In genomic region chr7:50041112-50041511, GRCm38 (mm10) we compare ENCODE assay signal across 29 mouse cellular contexts.
DNase-seq lines count a peak whose midpoint lies in the region; ATAC-seq lines count a peak whose summit lies in the region.
"Had no signal": no experiment of that assay in that cellular context is flagged by ENCODE, and none has a peak within 500 bp of the region (broad histone marks: within the 10 kb centered on the region; RNA-seq: fewer than 3 reads in every experiment).

No protein-coding gene starts in this region.

- H3K4me3 ChIP-seq in limb, embryonic 11.5 days (ENCODE audit: low read depth, low read length): no peak overlapping the region
- no peak overlapping the region for H3K4me3 ChIP-seq in limb, embryonic 10.5 days
- H3K4me3 ChIP-seq in limb, embryonic 12.5 days (replicated peaks): no peak overlapping the region
- H3K4me3 ChIP-seq: embryonic facial prominence, embryonic 12.5 days; embryonic facial prominence, embryonic 15.5 days; forebrain, embryonic 15.5 days; heart, adult 2 months; heart, embryonic 10.5 days; heart, embryonic 13.5 days; hindbrain, embryonic 15.5 days; intestine, embryonic 15.5 days had no signal

- DNase-seq in embryo, embryonic 11 days: peak; percentile 7
- no peak for DNase-seq in embryo, embryonic 9.5 days (ENCODE audit: extremely low spot score)
- peak; percentile 25 for DNase-seq in limb, embryonic 11.5 days (ENCODE audit: low spot score)
- DNase-seq in limb, embryonic 10.5 days (ENCODE audit: low spot score): no peak
- DNase-seq in layer of hippocampus, adult 8-10 months (ENCODE audit: low spot score in 2 of 2): no peak
- no peak for DNase-seq in urinary bladder, adult 2 months (ENCODE audit: low spot score)
- DNase-seq: adrenal gland, postnatal 10 days; adrenal gland, postnatal 36 days; B cell, adult 2 months; cerebellum, adult 11 months; cerebellum, adult 2 months; cerebellum, adult 9-11 months; cerebellum, postnatal 25 days; gastrocnemius, postnatal 10 days; gastrocnemius, postnatal 36 days; heart, adult 2 months; heart, postnatal 14 days; heart, postnatal 4 days had no signal

- H3K4me2 ChIP-seq in limb, embryonic 11.5 days (ENCODE audit: low read depth, severe bottlenecking): no peak overlapping the region
- no peak overlapping the region for H3K4me2 ChIP-seq in limb, embryonic 12.5 days
- H3K4me2 ChIP-seq: embryonic facial prominence, embryonic 12.5 days; embryonic facial prominence, embryonic 15.5 days; forebrain, embryonic 15.5 days; heart, embryonic 13.5 days; hindbrain, embryonic 15.5 days; intestine, embryonic 15.5 days had no signal

- no peak overlapping the region for H3K27ac ChIP-seq in limb, embryonic 11.5 days (replicated peaks; ENCODE audit: low read depth, low read length)
- H3K27ac ChIP-seq in limb, embryonic 10.5 days: no peak overlapping the region
- no peak overlapping the region for H3K27ac ChIP-seq in limb, embryonic 12.5 days
- H3K27ac ChIP-seq: embryonic facial prominence, embryonic 12.5 days; embryonic facial prominence, embryonic 15.5 days; forebrain, embryonic 15.5 days; heart, adult 2 months; heart, embryonic 10.5 days; heart, embryonic 13.5 days; hindbrain, embryonic 15.5 days; intestine, embryonic 15.5 days had no signal

- no peaks in the 10 kb centered on the region for H3K4me1 ChIP-seq in limb, embryonic 11.5 days (ENCODE audit: control insufficient read depth, insufficient read depth, low read length)
- H3K4me1 ChIP-seq in limb, embryonic 10.5 days: peaks cover 5% of the 10 kb centered on the region; the same call in 1 of the 2 replicates
- no peaks in the 10 kb centered on the region for H3K4me1 ChIP-seq in limb, embryonic 12.5 days (replicated peaks)
- H3K4me1 ChIP-seq: embryonic facial prominence, embryonic 15.5 days; forebrain, embryonic 15.5 days; heart, embryonic 10.5 days; heart, embryonic 13.5 days; hindbrain, embryonic 15.5 days; intestine, embryonic 15.5 days had no signal

- no peaks in the 10 kb centered on the region for H3K9me3 ChIP-seq in limb, embryonic 11.5 days (ENCODE audit: control insufficient read depth, low read length)
- H3K9me3 ChIP-seq in limb, embryonic 10.5 days (replicated peaks): no peaks in the 10 kb centered on the region
- H3K9me3 ChIP-seq in limb, embryonic 12.5 days: no peaks in the 10 kb centered on the region
- H3K9me3 ChIP-seq: embryonic facial prominence, embryonic 12.5 days; embryonic facial prominence, embryonic 15.5 days; forebrain, embryonic 15.5 days; heart, embryonic 10.5 days; heart, embryonic 13.5 days; hindbrain, embryonic 15.5 days; intestine, embryonic 15.5 days had no signal

- no peaks in the 10 kb centered on the region for H3K36me3 ChIP-seq in limb, embryonic 11.5 days (ENCODE audit: control insufficient read depth, insufficient read depth, low read length)
- no peaks in the 10 kb centered on the region for H3K36me3 ChIP-seq in limb, embryonic 10.5 days
- H3K36me3 ChIP-seq in limb, embryonic 12.5 days: no peaks in the 10 kb centered on the region
- H3K36me3 ChIP-seq: embryonic facial prominence, embryonic 12.5 days; embryonic facial prominence, embryonic 15.5 days; forebrain, embryonic 15.5 days; G1E; heart, embryonic 10.5 days; heart, embryonic 13.5 days; hindbrain, embryonic 15.5 days; intestine, embryonic 15.5 days had no signal

- ATAC-seq in limb, embryonic 11.5 days (ENCODE audit: insufficient number of reproducible peaks, low FRiP score, low TSS enrichment, low read depth): no peak
- peak; percentile 47; the same call in 1 of the 2 replicates for ATAC-seq in limb, embryonic 12.5 days (ENCODE audit: insufficient number of reproducible peaks, insufficient read depth, low FRiP score, low TSS enrichment, low read depth)
- ATAC-seq: forebrain, embryonic 15.5 days; intestine, embryonic 15.5 days; Patski had no signal

- H3K9ac ChIP-seq in limb, embryonic 11.5 days (ENCODE audit: low read length): no peak overlapping the region
- no peak overlapping the region for H3K9ac ChIP-seq in limb, embryonic 12.5 days (replicated peaks)
- H3K9ac ChIP-seq: embryonic facial prominence, embryonic 12.5 days; embryonic facial prominence, embryonic 15.5 days; forebrain, embryonic 15.5 days; heart, embryonic 13.5 days; hindbrain, embryonic 15.5 days; intestine, embryonic 15.5 days had no signal

- WGBS in limb, embryonic 11.5 days: 12% methylated on average over 6 of the region's 6 CpGs
- 21% methylated on average over 6 of the region's 6 CpGs for WGBS in limb, embryonic 10.5 days
- 6% methylated on average over 6 of the region's 6 CpGs for WGBS in limb, embryonic 12.5 days

- H3K27me3 ChIP-seq in limb, embryonic 11.5 days (ENCODE audit: control insufficient read depth, insufficient read depth, low read length): no peaks in the 10 kb centered on the region
- no peaks in the 10 kb centered on the region for H3K27me3 ChIP-seq in limb, embryonic 10.5 days (ENCODE audit: low read depth, poor library complexity, severe bottlenecking)
- no peaks in the 10 kb centered on the region for H3K27me3 ChIP-seq in limb, embryonic 12.5 days
- H3K27me3 ChIP-seq: CH12.LX; embryonic facial prominence, embryonic 12.5 days; embryonic facial prominence, embryonic 15.5 days; forebrain, embryonic 15.5 days; heart, embryonic 13.5 days; hindbrain, embryonic 15.5 days; intestine, embryonic 15.5 days; Patski had no signal

Comparison
In these comparisons a context has a peak if more than half of its experiments do, and no peak if none do; other contexts are left out.
1. DNase-seq: peak in embryo, embryonic 11 days (single experiment) and limb, embryonic 11.5 days (single experiment); none in embryo, embryonic 9.5 days (single experiment), limb, embryonic 10.5 days (single experiment), layer of hippocampus, adult 8-10 months (0 of 2) and urinary bladder, adult 2 months (single experiment).